Mouse (Mus musculus) limb, embryonic 13.5 days (tissue): Measurements from ENCODE around the gene Rps26. TPM values are rescaled to one million over a fixed set of nuclear protein-coding genes. Genes with fewer than 3 reads are reported as not detected.
A peak's percentile ranks its signal among the peaks of the same experiment; 100 is the strongest.
"Not testable (repeated sequence)": the region's sequence is repeated elsewhere in the genome, so short reads cannot be mapped to it uniquely, and the experiment has no call there.

Experiments used
- ATAC-seq: fragments of 200-750 bp; cut with Nextera tagmentation; 2 replicates; pipeline ENCODE4 v1.8.0; 2017; ENCODE audit warnings: low read depth, moderate number of reproducible peaks, moderate TSS enrichment; ENCODE audit not compliant: low FRiP score
- H3K27ac ChIP-seq: fragments of 300-500 bp; sonication (generic); 2 replicates; pipeline ENCODE4 v1.5.1; 2015; ENCODE audit warnings: inconsistent platforms, mild to moderate bottlenecking, moderate library complexity
- H3K27me3 ChIP-seq: fragments of 300-500 bp; sonication (generic); 2 replicates; pipeline ENCODE4 v1.6.1; 2015; ENCODE audit warnings: mild to moderate bottlenecking, inconsistent platforms
- H3K36me3 ChIP-seq: fragments of 300-500 bp; sonication (generic); 2 replicates; pipeline ENCODE4 v1.6.1; 2015; ENCODE audit warnings: inconsistent platforms, mild to moderate bottlenecking, moderate library complexity
- H3K4me1 ChIP-seq: fragments of 300-500 bp; sonication (generic); 2 replicates; pipeline ENCODE4 v1.6.1; 2015; ENCODE audit warnings: inconsistent platforms
- H3K4me2 ChIP-seq: fragments of 300-500 bp; sonication (generic); replicated peaks from 2 replicates; pipeline ENCODE4 v1.6.1; 2015; ENCODE audit warnings: inconsistent platforms, mild to moderate bottlenecking, moderate library complexity
- H3K4me3 ChIP-seq: fragments of 300-500 bp; sonication (generic); 2 replicates; pipeline ENCODE4 v1.5.1; 2015; ENCODE audit warnings: moderate library complexity, mild to moderate bottlenecking, inconsistent platforms
- H3K9ac ChIP-seq: fragments of 300-500 bp; sonication (generic); 2 replicates; pipeline ENCODE4 v1.6.1; 2015; ENCODE audit warnings: mild to moderate bottlenecking, inconsistent platforms
- H3K9me3 ChIP-seq: fragments of 300-500 bp; sonication (generic); 2 replicates; pipeline ENCODE4 v1.6.1; 2016; ENCODE audit warnings: inconsistent platforms
- WGBS: fragments of 180-500 bp; shearing (Covaris S2); methylation state at CpG from one replicate; pipeline ENCODE4 v1.1.7; 2015; 5-methylcytosine and 5-hydroxymethylcytosine counted together
- polyA plus RNA-seq: library from polyadenylated mRNA; unstranded; fragments of >200 nt; fragmentation: Nextera tagmentation; extraction: Ambion mirVana; gene quantifications from 2 replicates; pipeline ENCODE4 v1.2.1, GENCODE M21; 2015

The Rps26 gene
- polyA plus RNA-seq, 1 experiment from 2014 or later: 768 TPM

GRCm38 (mm10) chr10:128615798-128616448 is 10.6 kb downstream of the Rps26 start:
- ATAC-seq, H3K4me3 ChIP-seq, H3K9me3 ChIP-seq, H3K4me1 ChIP-seq, H3K4me2 ChIP-seq, H3K27ac ChIP-seq, H3K9ac ChIP-seq, H3K36me3 ChIP-seq, H3K27me3 ChIP-seq: not testable (repeated sequence)
- WGBS: 85% methylated on average over 6 of the region's 7 CpGs

- Histone ChIP-seq H3K27me3 (0 out of 2 replicates have a peak, but pooled peaks cover 3% of the 10 kb centered on the region), H3K4me1 (no peaks in the 10 kb centered on the region), H3K36me3 (no peaks in the 10 kb centered on the region), H3K4me3 (no peak overlapping the region), H3K9ac (no peak overlapping the region), H3K4me2 (no peak overlapping the region), H3K27ac (no peak overlapping the region), H3K9me3 (no peaks in the 10 kb centered on the region)
- WGBS: 51% methylated on average over 3 of the region's 3 CpGs
- no peak for ATAC-seq
Measured at GRCm38 (mm10) chr10:128614934-128615333, 11.6 kb downstream of the Rps26 start.

GRCm38 (mm10) chr10:128613820-128614219 is 12.7 kb downstream of the Rps26 start:
- H3K4me1 ChIP-seq, H3K4me2 ChIP-seq, H3K9me3 ChIP-seq, H3K9ac ChIP-seq, H3K27me3 ChIP-seq, H3K36me3 ChIP-seq, H3K4me3 ChIP-seq, H3K27ac ChIP-seq, ATAC-seq: not testable (repeated sequence)
- 72% methylated on average over 4 of the region's 4 CpGs for WGBS

GRCm38 (mm10) chr10:128613154-128613440 is 13.4 kb downstream of the Rps26 start:
- ATAC-seq: no peak
- H3K4me3 ChIP-seq: no peak overlapping the region
- 0 out of 2 replicates have a peak, but pooled peaks cover 3% of the 10 kb centered on the region for H3K27me3 ChIP-seq
- no peaks in the 10 kb centered on the region for H3K9me3 ChIP-seq
- no peak overlapping the region for H3K27ac ChIP-seq
- H3K9ac ChIP-seq: no peak overlapping the region
- WGBS: 41% methylated on average over 6 of the region's 6 CpGs
- no peak overlapping the region; the same call in 1 of the 2 replicates for H3K4me2 ChIP-seq
- no peaks in the 10 kb centered on the region for H3K36me3 ChIP-seq
- no peaks in the 10 kb centered on the region for H3K4me1 ChIP-seq

GRCm38 (mm10) chr10:128612433-128613153 is 14.0 kb downstream of the Rps26 start:
- ATAC-seq: peak; percentile 64; the same call in 1 of the 2 replicates
- Histone ChIP-seq H3K4me2 (peak overlapping the region; percentile 15; the same call in 1 of the 2 replicates), H3K27ac (no peak overlapping the region), H3K27me3 (0 out of 2 replicates have a peak, but pooled peaks cover 3% of the 10 kb centered on the region), H3K36me3 (no peaks in the 10 kb centered on the region), H3K9me3 (no peaks in the 10 kb centered on the region), H3K4me1 (no peaks in the 10 kb centered on the region), H3K4me3 (no peak overlapping the region), H3K9ac (no peak overlapping the region)
- WGBS: 15% methylated on average over 16 of the region's 16 CpGs

GRCm38 (mm10) chr10:128606483-128606882 is 20.1 kb downstream of the Rps26 start:
- Histone ChIP-seq H3K9ac (no peak overlapping the region), H3K27me3 (no peaks in the 10 kb centered on the region), H3K4me1 (no peaks in the 10 kb centered on the region), H3K4me2 (no peak overlapping the region), H3K27ac (no peak overlapping the region), H3K4me3 (no peak overlapping the region), H3K36me3 (no peaks in the 10 kb centered on the region), H3K9me3 (no peaks in the 10 kb centered on the region)
- WGBS: 36% methylated on average over 2 of the region's 2 CpGs
- ATAC-seq: no peak

- Histone ChIP-seq H3K4me2 (no peak overlapping the region), H3K27me3 (no peaks in the 10 kb centered on the region), H3K36me3 (no peaks in the 10 kb centered on the region), H3K9me3 (no peaks in the 10 kb centered on the region), H3K27ac (no peak overlapping the region), H3K9ac (no peak overlapping the region), H3K4me1 (no peaks in the 10 kb centered on the region), H3K4me3 (no peak overlapping the region)
- 88% methylated on average over 4 of the region's 4 CpGs for WGBS
- ATAC-seq: no peak
Measured at GRCm38 (mm10) chr10:128602470-128603128, 23.9 kb downstream of the Rps26 start.

- H3K36me3 ChIP-seq: no peaks in the 10 kb centered on the region
- H3K4me3 ChIP-seq: no peak overlapping the region
- H3K27me3 ChIP-seq: no peaks in the 10 kb centered on the region
- H3K4me1 ChIP-seq: no peaks in the 10 kb centered on the region
- no peak overlapping the region for H3K4me2 ChIP-seq
- H3K9me3 ChIP-seq: no peaks in the 10 kb centered on the region
- ATAC-seq: no peak
- no peak overlapping the region for H3K9ac ChIP-seq
- no peak overlapping the region for H3K27ac ChIP-seq
- 91% methylated on average over 1 of the region's 1 CpGs for WGBS
Measured at GRCm38 (mm10) chr10:128601499-128601898, 25.0 kb downstream of the Rps26 start.

- WGBS: 41% methylated on average over 2 of the region's 2 CpGs
- H3K4me2 ChIP-seq: no peak overlapping the region
- no peak for ATAC-seq
- H3K27ac ChIP-seq: no peak overlapping the region
- no peak overlapping the region for H3K4me3 ChIP-seq
- H3K9ac ChIP-seq: no peak overlapping the region
- no peaks in the 10 kb centered on the region for H3K4me1 ChIP-seq
- no peaks in the 10 kb centered on the region for H3K27me3 ChIP-seq
- no peaks in the 10 kb centered on the region for H3K9me3 ChIP-seq
- H3K36me3 ChIP-seq: no peaks in the 10 kb centered on the region
Measured at GRCm38 (mm10) chr10:128598476-128598875, 28.1 kb downstream of the Rps26 start.

- no peak overlapping the region for H3K9ac ChIP-seq
- H3K36me3 ChIP-seq: no peaks in the 10 kb centered on the region
- no peak overlapping the region for H3K4me3 ChIP-seq
Measured at GRCm38 (mm10) chr10:128592797-128593196, 33.8 kb downstream of the Rps26 start.

GRCm38 (mm10) chr10:128591436-128591835 is 35.1 kb downstream of the Rps26 start:
- Histone ChIP-seq H3K4me1 (peaks cover 32% of the 10 kb centered on the region), H3K36me3 (no peaks in the 10 kb centered on the region), H3K27ac (no peak overlapping the region), H3K9me3 (no peaks in the 10 kb centered on the region), H3K9ac (no peak overlapping the region), H3K27me3 (peaks cover 44% of the 10 kb centered on the region), H3K4me3 (no peak overlapping the region), H3K4me2 (no peak overlapping the region)
- 93% methylated on average over 6 of the region's 6 CpGs for WGBS
- no peak for ATAC-seq

More at GRCm38 (mm10) chr10:128592797-128593196, 33.8 kb downstream of the Rps26 start:
- H3K4me1 ChIP-seq: peaks cover 21% of the 10 kb centered on the region
- 78% methylated on average over 5 of the region's 5 CpGs for WGBS
- peaks cover 31% of the 10 kb centered on the region for H3K27me3 ChIP-seq
- H3K27ac ChIP-seq: no peak overlapping the region
- ATAC-seq: no peak
- no peaks in the 10 kb centered on the region for H3K9me3 ChIP-seq
- H3K4me2 ChIP-seq: no peak overlapping the region

- Histone ChIP-seq H3K4me1 (peaks cover 37% of the 10 kb centered on the region), H3K9ac (peak overlapping the region; percentile 66), H3K4me2 (peak overlapping the region; percentile 99), H3K27ac (peak overlapping the region; percentile 65; the same call in 1 of the 2 replicates), H3K36me3 (no peaks in the 10 kb centered on the region), H3K27me3 (peaks cover 56% of the 10 kb centered on the region), H3K4me3 (peak overlapping the region; percentile 65), H3K9me3 (no peaks in the 10 kb centered on the region)
- ATAC-seq: peak; percentile 51
- under 1% methylated on average over 43 of the region's 43 CpGs for WGBS
Measured at GRCm38 (mm10) chr10:128590193-128590690, 36.3 kb downstream of the Rps26 start.
